Mouse (Mus musculus): ENCODE data around the gene Bri3bp.

Gene Bri3bp

GRCm38 (mm10) chr5:125448631-125449030 is 7.3 kb downstream of the Bri3bp start:
- no peak for DNase-seq (ENCODE audit: low read depth in 1 of 2, low spot score in 2 of 2)

- no peak for DNase-seq (ENCODE audit: low read depth in 1 of 2, low spot score in 2 of 2)
These were observed 7.9 kb downstream of the Bri3bp start for GRCm38 (mm10) chr5:125449306-125449705.

GRCm38 (mm10) chr5:125452573-125452972 is 11.2 kb downstream of the Bri3bp start:
- no peak for DNase-seq (ENCODE audit: low read depth in 1 of 2, low spot score in 2 of 2)

GRCm38 (mm10) chr5:125456100-125456499 is 14.7 kb downstream of the Bri3bp start:
- no peak for DNase-seq (ENCODE audit: low read depth in 1 of 2, low spot score in 2 of 2)

GRCm38 (mm10) chr5:125457538-125457937 is 16.2 kb downstream of the Bri3bp start:
- no peak for DNase-seq (ENCODE audit: low read depth in 1 of 2, low spot score in 2 of 2)

- DNase-seq (ENCODE audit: low read depth in 1 of 2, low spot score in 2 of 2), result no peak
These were observed 19.2 kb downstream of the Bri3bp start for GRCm38 (mm10) chr5:125460574-125460973.

GRCm38 (mm10) chr5:125461868-125462445 is 20.6 kb downstream of the Bri3bp start:
- no peak for DNase-seq (ENCODE audit: low read depth in 1 of 2, low spot score in 2 of 2)

- DNase-seq (ENCODE audit: low read depth in 1 of 2, low spot score in 2 of 2), result no peak
These were observed 23.8 kb downstream of the Bri3bp start for GRCm38 (mm10) chr5:125465192-125465591.

- peak; percentile 90 to 91 for DNase-seq (ENCODE audit: low read depth in 1 of 2, low spot score in 2 of 2)
These were observed 24.3 kb downstream of the Bri3bp start for GRCm38 (mm10) chr5:125465701-125466106.

- DNase-seq (ENCODE audit: low read depth in 1 of 2, low spot score in 2 of 2), result no peak
These were observed 25.1 kb downstream of the Bri3bp start for GRCm38 (mm10) chr5:125466483-125466882.

- no peak for DNase-seq (ENCODE audit: low read depth in 1 of 2, low spot score in 2 of 2)
These were observed 25.9 kb downstream of the Bri3bp start for GRCm38 (mm10) chr5:125467261-125467660.

- DNase-seq (ENCODE audit: low read depth in 1 of 2, low spot score in 2 of 2), result no peak
These were observed 29.3 kb downstream of the Bri3bp start for GRCm38 (mm10) chr5:125470713-125471112.

GRCm38 (mm10) chr5:125472796-125473475 is 31.6 kb downstream of the Bri3bp start:
- no peak for DNase-seq (ENCODE audit: low read depth in 1 of 2, low spot score in 2 of 2)

- DNase-seq (ENCODE audit: low read depth in 1 of 2, low spot score in 2 of 2), result no peak
These were observed 33.7 kb downstream of the Bri3bp start for GRCm38 (mm10) chr5:125475030-125475429.

- peak; percentile 74 to 88 for DNase-seq (ENCODE audit: low read depth in 1 of 2, low spot score in 2 of 2)
These were observed 34.4 kb downstream of the Bri3bp start, which contains the start of gene Aacs for GRCm38 (mm10) chr5:125475601-125476285. Gene Aacs (plus strand): TSS chr5:125475814.

- no peak for DNase-seq (ENCODE audit: low read depth in 1 of 2, low spot score in 2 of 2)
These were observed 34.9 kb downstream of the Bri3bp start for GRCm38 (mm10) chr5:125476286-125476625.

- no peak for DNase-seq (ENCODE audit: low read depth in 1 of 2, low spot score in 2 of 2)
These were observed 35.4 kb downstream of the Bri3bp start for GRCm38 (mm10) chr5:125476799-125477198.

- DNase-seq (ENCODE audit: low read depth in 1 of 2, low spot score in 2 of 2), result no peak
These were observed 36.2 kb downstream of the Bri3bp start for GRCm38 (mm10) chr5:125477533-125477932.

GRCm38 (mm10) chr5:125478037-125478436 is 36.7 kb downstream of the Bri3bp start:
- no peak for DNase-seq (ENCODE audit: low read depth in 1 of 2, low spot score in 2 of 2)

GRCm38 (mm10) chr5:125479376-125479775 is 38.0 kb downstream of the Bri3bp start:
- DNase-seq (ENCODE audit: low read depth in 1 of 2, low spot score in 2 of 2), result no peak

- no peak for DNase-seq (ENCODE audit: low read depth in 1 of 2, low spot score in 2 of 2)
These were observed 39.3 kb downstream of the Bri3bp start for GRCm38 (mm10) chr5:125480434-125481231.

- no peak for DNase-seq (ENCODE audit: low read depth in 1 of 2, low spot score in 2 of 2)
These were observed 41.1 kb downstream of the Bri3bp start for GRCm38 (mm10) chr5:125482474-125482873.

Measured in monocyte, adult 2 months (primary cell).